ENCODE assay signal across 23 mouse cellular contexts in the genomic region with DNA sequence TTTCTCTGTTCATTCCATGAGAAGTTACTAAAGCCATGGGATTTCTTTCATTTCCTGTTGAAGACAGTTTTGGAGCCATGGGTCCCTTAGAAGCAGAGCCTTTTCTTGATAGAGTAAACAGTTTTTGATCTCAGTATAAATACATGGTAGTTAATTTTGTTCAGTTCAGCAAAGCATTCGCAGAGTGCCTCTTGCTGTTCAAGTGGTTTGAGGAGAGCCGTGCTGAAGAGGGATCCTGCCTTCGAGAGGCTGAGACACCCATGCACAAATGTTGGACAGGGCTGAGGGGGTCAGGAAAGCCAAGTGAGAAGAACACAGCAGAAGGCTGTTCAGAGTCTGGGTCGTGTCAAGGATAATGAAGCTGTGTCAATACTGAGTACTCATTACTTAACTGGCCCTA. TPM values are rescaled to one million over a fixed set of nuclear protein-coding genes. Genes with fewer than 3 reads are reported as not detected.
DNase-seq lines count a peak whose midpoint lies in the region; ATAC-seq and TF ChIP-seq lines count a peak whose summit lies in the region.
"Had no signal": no experiment of that assay in that cellular context is flagged by ENCODE, and none has a peak within 500 bp of the region (broad histone marks: within the 10 kb centered on the region; RNA-seq: fewer than 3 reads in every experiment).

No protein-coding gene starts in this region.

- WGBS in kidney, adult 2 months: 72% methylated on average over 4 of the region's 4 CpGs
- WGBS in lung, embryonic 15.5 days: 24% methylated on average over 4 of the region's 4 CpGs
- 27% methylated on average over 4 of the region's 4 CpGs for WGBS in lung, postnatal 0 days

- TF ChIP-seq POLR2A in kidney, adult 2 months (IDR thresholded peaks at IDR 0.05; ENCODE audit: low read depth, low read length): no peak

- H3K4me1 ChIP-seq in kidney, adult 2 months (ENCODE audit: control insufficient read depth, insufficient read depth, low read length): no peaks in the 10 kb centered on the region
- H3K4me1 ChIP-seq in lung, embryonic 15.5 days: peaks cover 43% of the 10 kb centered on the region
- H3K4me1 ChIP-seq in lung, postnatal 0 days (ENCODE audit: insufficient read depth, low read depth, low read length): peaks cover 28% of the 10 kb centered on the region
- H3K4me1 ChIP-seq: forebrain, embryonic 10.5 days; forebrain, embryonic 13.5 days; hindbrain, embryonic 12.5 days; hindbrain, embryonic 15.5 days had no signal

- peak; percentile 62; the same call in 1 of the 2 replicates for ATAC-seq in lung, embryonic 15.5 days (ENCODE audit: borderline replicate concordance, extremely low read depth, low FRiP score, low TSS enrichment)
- peak; percentile 69 for ATAC-seq in lung, postnatal 0 days
- ATAC-seq: CD4-positive, CD25-positive, alpha-beta regulatory T cell, adult 4 months; forebrain, embryonic 13.5 days; forebrain, embryonic 16.5 days had no signal

- 0 out of 2 replicates have a peak overlapping the region, but pooled peaks have one; percentile 26 for H3K27ac ChIP-seq in kidney, adult 2 months (ENCODE audit: insufficient read depth, low read depth, low read length)
- H3K27ac ChIP-seq in lung, embryonic 15.5 days: peak overlapping the region; percentile 71
- peak overlapping the region; percentile 39; the same call in 1 of the 2 replicates for H3K27ac ChIP-seq in lung, postnatal 0 days (ENCODE audit: low read length)
- H3K27ac ChIP-seq: forebrain, embryonic 10.5 days; forebrain, embryonic 13.5 days; heart, adult 2 months; heart, embryonic 10.5 days; heart, embryonic 13.5 days; hindbrain, embryonic 12.5 days; hindbrain, embryonic 15.5 days had no signal

- H3K9ac ChIP-seq in lung, embryonic 15.5 days: no peak overlapping the region
- H3K9ac ChIP-seq in lung, postnatal 0 days (replicated peaks; ENCODE audit: low read depth): no peak overlapping the region
- H3K9ac ChIP-seq: forebrain, embryonic 13.5 days; heart, embryonic 13.5 days; hindbrain, embryonic 12.5 days; hindbrain, embryonic 15.5 days had no signal

- no peak overlapping the region for H3K4me3 ChIP-seq in kidney, adult 2 months (ENCODE audit: insufficient read depth, low read depth, low read length)
- no peak overlapping the region for H3K4me3 ChIP-seq in lung, embryonic 15.5 days
- no peak overlapping the region for H3K4me3 ChIP-seq in lung, postnatal 0 days (ENCODE audit: low read depth, low read length)
- H3K4me3 ChIP-seq: forebrain, embryonic 10.5 days; forebrain, embryonic 13.5 days; heart, adult 2 months; heart, embryonic 10.5 days; heart, embryonic 13.5 days; hindbrain, embryonic 12.5 days; hindbrain, embryonic 15.5 days had no signal

- peak; percentile 44; the same call in 1 of the 2 replicates for TF ChIP-seq EP300 in lung, postnatal 0 days (IDR thresholded peaks at IDR 0.05)

- H3K9me3 ChIP-seq in lung, embryonic 15.5 days: no peaks in the 10 kb centered on the region
- H3K9me3 ChIP-seq in lung, postnatal 0 days (ENCODE audit: low read length): no peaks in the 10 kb centered on the region
- H3K9me3 ChIP-seq: forebrain, embryonic 10.5 days; forebrain, embryonic 13.5 days; heart, embryonic 10.5 days; heart, embryonic 13.5 days; hindbrain, embryonic 12.5 days; hindbrain, embryonic 15.5 days had no signal

- H3K27me3 ChIP-seq in kidney, adult 2 months (replicated peaks; ENCODE audit: control insufficient read depth, insufficient read depth, low read length): no peaks in the 10 kb centered on the region
- no peaks in the 10 kb centered on the region for H3K27me3 ChIP-seq in lung, embryonic 15.5 days
- H3K27me3 ChIP-seq in lung, postnatal 0 days (replicated peaks; ENCODE audit: insufficient read depth, low read length): no peaks in the 10 kb centered on the region
- H3K27me3 ChIP-seq: forebrain, embryonic 13.5 days; hindbrain, embryonic 12.5 days; hindbrain, embryonic 15.5 days had no signal

- no peak for DNase-seq in kidney, adult 2 months
- DNase-seq in kidney, postnatal 36 days: no peak
- DNase-seq in lung, postnatal 14 days: no peak
- DNase-seq in lung, postnatal 0 days (ENCODE audit: low spot score): peak; percentile 68
- peak; percentile 47 for DNase-seq in lung, postnatal 25 days (ENCODE audit: low spot score)
- no peak for DNase-seq in cerebellum, adult 9-10 months
- no peak for DNase-seq in yolk sac, embryonic 10.5 days (ENCODE audit: low spot score)
- DNase-seq: adrenal gland, adult 2 months; adrenal gland, postnatal 14 days; cerebellum, adult 11 months; cerebellum, adult 8-10 months; cerebellum, postnatal 14 days; gastrocnemius, postnatal 14 days; heart, adult 2 months had no signal

- no peaks in the 10 kb centered on the region for H3K36me3 ChIP-seq in kidney, adult 2 months (ENCODE audit: control insufficient read depth, insufficient read depth, low read length)
- no peaks in the 10 kb centered on the region for H3K36me3 ChIP-seq in lung, embryonic 15.5 days
- H3K36me3 ChIP-seq in lung, postnatal 0 days (ENCODE audit: insufficient read depth, low read length): no peaks in the 10 kb centered on the region
- H3K36me3 ChIP-seq: heart, embryonic 10.5 days; heart, embryonic 13.5 days had no signal

- no peak for TF ChIP-seq CTCF in kidney, adult 2 months (conservative IDR thresholded peaks at IDR 0.05; ENCODE audit: insufficient read depth, insufficient read length, low read depth, low read length)
- TF ChIP-seq CTCF in lung, postnatal 0 days (IDR thresholded peaks at IDR 0.05): no peak

- no peak overlapping the region for H3K4me2 ChIP-seq in lung, embryonic 15.5 days
- H3K4me2 ChIP-seq in lung, postnatal 0 days (replicated peaks; ENCODE audit: low read depth, low read length): no peak overlapping the region
- H3K4me2 ChIP-seq: forebrain, embryonic 13.5 days; heart, embryonic 13.5 days; hindbrain, embryonic 12.5 days; hindbrain, embryonic 15.5 days had no signal

RNA-seq across cellular contexts. Expression of a gene that starts 32.5 kb away (rescaled TPM):
- 14.3 and 14.6 TPM in 2 replicates for polyA plus RNA-seq in kidney, adult 2 months (2012; rRNA removed)
- 16.1 and 16.4 TPM in 2 replicates for polyA plus RNA-seq in lung, embryonic 15.5 days (2015; fragmentation: Nextera tagmentation; extraction: Ambion mirVana)
- 14.4 and 15.5 TPM in 2 replicates for polyA plus RNA-seq in lung, postnatal 0 days (2015; fragmentation: Nextera tagmentation; extraction: Ambion mirVana)

Comparison
In these comparisons a context has a peak if more than half of its experiments do, and no peak if none do; other contexts are left out.
1. DNase-seq: peak in lung, postnatal 0 days (single experiment) and lung, postnatal 25 days (single experiment); none in kidney, adult 2 months (single experiment), kidney, postnatal 36 days (0 of 2), lung, postnatal 14 days (single experiment), cerebellum, adult 9-10 months (single experiment) and yolk sac, embryonic 10.5 days (single experiment).
2. Peak in every context shown above with its lines, with median percentiles within 50 percentile points of each other: H3K27ac ChIP-seq.